Mouse (Mus musculus) heart, postnatal 0 days (tissue): Measurements from ENCODE around the gene Grm4.

Experiments
- CTCF ChIP-seq: IDR thresholded peaks from 2 replicates; pipeline ENCODE4 v1.5.1; 2016; ENCODE audit warnings: antibody characterized with exemption, control low read depth, low read depth
- EP300 ChIP-seq: IDR thresholded peaks from 2 replicates; pipeline ENCODE4 v1.6.1; 2016; ENCODE audit warnings: antibody characterized with exemption, low read depth

DNA sequence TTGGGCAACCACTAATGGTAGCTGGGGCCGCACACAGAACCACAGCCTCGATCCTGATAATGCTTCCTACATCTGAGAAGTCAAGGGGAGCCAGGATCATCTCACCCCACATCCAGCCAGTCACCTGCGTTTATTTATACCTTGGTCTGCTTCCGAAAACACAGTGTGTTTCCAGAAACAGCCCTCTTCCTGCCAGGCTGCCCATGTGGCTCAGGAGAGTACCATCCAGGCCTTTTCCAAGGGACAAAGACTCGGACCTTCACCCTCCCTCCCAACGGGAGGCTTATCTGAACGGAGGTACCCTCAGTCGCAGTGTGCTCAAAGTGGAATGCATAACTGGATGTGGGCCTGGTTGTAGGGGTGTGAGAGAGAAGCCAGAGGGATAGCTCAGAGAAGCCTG, 68.2 kb downstream of the Grm4 start:
- TF ChIP-seq CTCF (no peak), EP300 (no peak)
